Mouse (Mus musculus): Measurements from ENCODE around the gene Sirt2. TPM values are rescaled to one million over a fixed set of nuclear protein-coding genes. Genes with fewer than 3 reads are reported as not detected.

Gene Sirt2
- polyA plus RNA-seq, 1 experiment from 2014 or later, result 90.4 TPM

GRCm38 (mm10) chr7:28801901-28802670, 35.6 kb downstream of the Sirt2 start:
- Histone ChIP-seq H3K4me2 (replicated peaks) (0 out of 2 replicates have a peak overlapping the region, but pooled peaks have one; percentile 8), H3K27me3 (no peaks in the 10 kb centered on the region), H3K4me3 (no peak overlapping the region), H3K27ac (peak overlapping the region; percentile 71), H3K9me3 (replicated peaks) (no peaks in the 10 kb centered on the region), H3K36me3 (no peaks in the 10 kb centered on the region), H3K4me1 (peaks cover 18% of the 10 kb centered on the region), H3K9ac (no peak overlapping the region)
- ATAC-seq (ENCODE audit: low FRiP score), result no peak
- 29% methylated on average over 10 of the region's 10 CpGs for WGBS

- H3K27me3 ChIP-seq, result no peaks in the 10 kb centered on the region
- peak overlapping the region; percentile 71 for H3K27ac ChIP-seq
- no peak for ATAC-seq (ENCODE audit: low FRiP score)
- no peaks in the 10 kb centered on the region for H3K9me3 ChIP-seq (replicated peaks)
- H3K9ac ChIP-seq, result no peak overlapping the region
- WGBS, result 5% methylated on average over 10 of the region's 10 CpGs
- 0 out of 2 replicates have a peak overlapping the region, but pooled peaks have one; percentile 8 for H3K4me2 ChIP-seq (replicated peaks)
- H3K4me1 ChIP-seq, result peaks cover 24% of the 10 kb centered on the region
- no peak overlapping the region for H3K4me3 ChIP-seq
- no peaks in the 10 kb centered on the region for H3K36me3 ChIP-seq
Observed at GRCm38 (mm10) chr7:28802846-28803588, 36.5 kb downstream of the Sirt2 start.

GRCm38 (mm10) chr7:28803756-28804155, 37.2 kb downstream of the Sirt2 start:
- no peak for ATAC-seq (ENCODE audit: low FRiP score)
- peaks cover 27% of the 10 kb centered on the region for H3K4me1 ChIP-seq
- WGBS, result 50% methylated on average over 4 of the region's 4 CpGs
- no peaks in the 10 kb centered on the region for H3K36me3 ChIP-seq
- H3K27ac ChIP-seq, result peak overlapping the region; percentile 71; the same call in 1 of the 2 replicates
- H3K4me3 ChIP-seq, result no peak overlapping the region
- H3K9ac ChIP-seq, result no peak overlapping the region
- H3K4me2 ChIP-seq (replicated peaks), result no peak overlapping the region
- H3K27me3 ChIP-seq, result no peaks in the 10 kb centered on the region
- no peaks in the 10 kb centered on the region for H3K9me3 ChIP-seq (replicated peaks)

GRCm38 (mm10) chr7:28806869-28807268, 40.3 kb downstream of the Sirt2 start:
- Histone ChIP-seq H3K36me3 (0 out of 2 replicates have a peak, but pooled peaks cover 1% of the 10 kb centered on the region), H3K27me3 (no peaks in the 10 kb centered on the region), H3K4me1 (peaks cover 32% of the 10 kb centered on the region), H3K9me3 (replicated peaks) (no peaks in the 10 kb centered on the region), H3K9ac (no peak overlapping the region), H3K27ac (no peak overlapping the region), H3K4me2 (replicated peaks) (no peak overlapping the region), H3K4me3 (no peak overlapping the region)
- 78% methylated on average over 4 of the region's 4 CpGs for WGBS
- ATAC-seq (ENCODE audit: low FRiP score), result no peak

- Histone ChIP-seq H3K4me1 (peaks cover 32% of the 10 kb centered on the region), H3K36me3 (peaks cover 9% of the 10 kb centered on the region), H3K9ac (peak overlapping the region; percentile 91), H3K4me2 (replicated peaks) (peak overlapping the region; percentile 91), H3K4me3 (peak overlapping the region; percentile 79), H3K9me3 (replicated peaks) (no peaks in the 10 kb centered on the region), H3K27me3 (no peaks in the 10 kb centered on the region), H3K27ac (peak overlapping the region; percentile 100)
- 44% methylated on average over 6 of the region's 8 CpGs for WGBS
- ATAC-seq (ENCODE audit: low FRiP score), result no peak
Observed at GRCm38 (mm10) chr7:28807641-28808220, 41.2 kb downstream of the Sirt2 start.

GRCm38 (mm10) chr7:28808221-28808941, 41.8 kb downstream of the Sirt2 start, which contains the start of gene Hnrnpl:
Gene Hnrnpl (plus strand): TSS chr7:28808541.
- Histone ChIP-seq H3K36me3 (peaks cover 15% of the 10 kb centered on the region), H3K4me3 (peak within 1 kb of the TSS; percentile 79), H3K27me3 (no peaks in the 10 kb centered on the region), H3K4me1 (peaks cover 32% of the 10 kb centered on the region), H3K9ac (peak within 1 kb of the TSS; percentile 91), H3K9me3 (replicated peaks) (no peaks in the 10 kb centered on the region), H3K27ac (peak within 1 kb of the TSS; percentile 100), H3K4me2 (replicated peaks) (peak within 1 kb of the TSS; percentile 91)
- 3% methylated on average over 35 of the region's 35 CpGs for WGBS
- peak; percentile 1; the same call in 1 of the 2 replicates for ATAC-seq (ENCODE audit: low FRiP score)

GRCm38 (mm10) chr7:28808957-28809393, 42.4 kb downstream of the Sirt2 start:
- peaks cover 36% of the 10 kb centered on the region for H3K4me1 ChIP-seq
- no peaks in the 10 kb centered on the region for H3K27me3 ChIP-seq
- under 1% methylated on average over 32 of the region's 32 CpGs for WGBS
- peak overlapping the region; percentile 79 for H3K4me3 ChIP-seq
- peak overlapping the region; percentile 91 for H3K4me2 ChIP-seq (replicated peaks)
- peak; percentile 65 for ATAC-seq (ENCODE audit: low FRiP score)
- H3K9ac ChIP-seq, result peak overlapping the region; percentile 91
- no peaks in the 10 kb centered on the region for H3K9me3 ChIP-seq (replicated peaks)
- H3K36me3 ChIP-seq, result peaks cover 21% of the 10 kb centered on the region
- peak overlapping the region; percentile 100 for H3K27ac ChIP-seq

- WGBS, result under 1% methylated on average over 35 of the region's 35 CpGs
- ATAC-seq (ENCODE audit: low FRiP score), result peak; percentile 23
- Histone ChIP-seq H3K27ac (peak overlapping the region; percentile 100), H3K4me3 (peak overlapping the region; percentile 79), H3K9ac (peak overlapping the region; percentile 91), H3K4me1 (peaks cover 40% of the 10 kb centered on the region), H3K36me3 (peaks cover 27% of the 10 kb centered on the region), H3K9me3 (replicated peaks) (no peaks in the 10 kb centered on the region), H3K4me2 (replicated peaks) (peak overlapping the region; percentile 91), H3K27me3 (no peaks in the 10 kb centered on the region)
Observed at GRCm38 (mm10) chr7:28809401-28810089, 43.0 kb downstream of the Sirt2 start.

GRCm38 (mm10) chr7:28810107-28811066, 43.9 kb downstream of the Sirt2 start:
- H3K27me3 ChIP-seq, result no peaks in the 10 kb centered on the region
- H3K4me2 ChIP-seq (replicated peaks), result peak overlapping the region; percentile 91
- peaks cover 34% of the 10 kb centered on the region for H3K36me3 ChIP-seq
- H3K4me3 ChIP-seq, result peak overlapping the region; percentile 79
- peak; percentile 91 for ATAC-seq (ENCODE audit: low FRiP score)
- H3K9ac ChIP-seq, result peak overlapping the region; percentile 94
- H3K4me1 ChIP-seq, result peaks cover 44% of the 10 kb centered on the region
- H3K27ac ChIP-seq, result peak overlapping the region; percentile 100
- WGBS, result under 1% methylated on average over 69 of the region's 70 CpGs
- H3K9me3 ChIP-seq (replicated peaks), result no peaks in the 10 kb centered on the region

- 0% methylated on average over 28 of the region's 40 CpGs for WGBS
- Histone ChIP-seq H3K4me2 (replicated peaks) (peak overlapping the region; percentile 79), H3K9ac (peak overlapping the region; percentile 94), H3K27ac (peak overlapping the region; percentile 98), H3K27me3 (no peaks in the 10 kb centered on the region), H3K36me3 (peaks cover 43% of the 10 kb centered on the region), H3K9me3 (replicated peaks) (no peaks in the 10 kb centered on the region), H3K4me1 (peaks cover 53% of the 10 kb centered on the region), H3K4me3 (peak overlapping the region; percentile 79)
- ATAC-seq (ENCODE audit: low FRiP score), result no peak
Observed at GRCm38 (mm10) chr7:28811228-28811627, 44.7 kb downstream of the Sirt2 start.

All from hindbrain, embryonic 12.5 days (tissue).